Mouse (Mus musculus): ENCODE measurements around the gene Elf2.

The Elf2 gene

DNA sequence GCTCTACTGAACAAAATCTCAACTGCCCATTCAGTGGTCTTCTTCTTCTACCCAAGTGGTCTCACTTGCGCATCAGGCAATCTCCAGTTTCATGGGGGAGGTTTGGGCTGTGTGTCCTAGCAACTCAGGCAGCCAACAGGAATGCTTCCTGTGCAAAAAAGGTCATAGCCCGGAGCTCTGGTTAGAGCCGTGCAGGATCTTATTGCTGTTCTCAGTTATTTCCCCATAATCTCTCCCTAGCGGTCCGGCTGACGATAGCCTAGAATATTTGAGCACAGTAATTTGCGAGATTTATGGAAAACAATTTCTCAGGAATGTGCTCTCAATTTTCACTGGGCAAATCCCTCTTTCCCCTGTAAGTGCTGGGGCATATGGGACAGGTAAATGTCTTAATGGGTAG is 133.9 kb downstream of the Elf2 start:
- no peak for DNase-seq

GRCm38 (mm10) chr3:51204897-51205296 is 135.6 kb downstream of the Elf2 start:
- peak in 1 of 2 experiments; percentile 18 for DNase-seq

DNA sequence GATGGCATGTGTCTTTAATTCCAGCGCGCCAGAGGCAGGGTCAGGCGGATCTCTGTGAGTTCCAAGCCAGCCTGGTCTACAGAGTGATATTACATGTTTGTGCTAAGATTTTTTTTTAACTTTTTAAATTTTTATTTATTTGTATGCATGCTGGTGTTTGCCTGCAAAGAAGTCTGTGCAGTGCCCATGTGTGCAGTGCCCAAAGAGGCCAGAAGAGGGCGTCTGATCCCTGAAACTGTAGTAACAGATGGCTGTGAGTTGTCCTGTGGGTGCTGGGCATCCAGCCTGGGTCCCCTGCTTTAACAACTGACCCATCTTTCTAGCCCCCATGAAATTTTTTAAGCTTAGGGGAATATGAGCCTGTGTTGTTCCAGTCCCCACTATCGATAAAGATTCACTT is 136.0 kb downstream of the Elf2 start:
- peak in 1 of 2 experiments; percentile 27 for DNase-seq

GRCm38 (mm10) chr3:51203906-51204305 is 136.6 kb downstream of the Elf2 start:
- DNase-seq = peak in 1 of 2 experiments; percentile 29

All from kidney, adult 8-10 months (tissue).